Mouse (Mus musculus) embryonic fibroblast, embryonic 13.5 days (primary cell): ENCODE results near the gene Zfp821. TPM values are rescaled to one million over a fixed set of nuclear protein-coding genes. Genes with fewer than 3 reads are reported as not detected.

Experiments used
- H3K27ac ChIP-seq: 2 replicates; pipeline ENCODE4 v1.5.1; 2012; ENCODE audit warnings: low read length, control low read depth, inconsistent platforms; ENCODE audit not compliant: insufficient read depth
- H3K4me1 ChIP-seq: 2 replicates; pipeline ENCODE4 v1.6.1; 2011; ENCODE audit warnings: low read length; ENCODE audit not compliant: control insufficient read depth, insufficient read depth
- H3K4me3 ChIP-seq: 2 replicates; pipeline ENCODE4 v1.5.1; 2011; ENCODE audit warnings: mild to moderate bottlenecking, control low read depth, low read length; ENCODE audit not compliant: insufficient read depth
- CTCF ChIP-seq: IDR thresholded peaks from 2 replicates; pipeline ENCODE4 v1.5.1; 2011; ENCODE audit warnings: mild to moderate bottlenecking, control low read depth, low read length, moderate library complexity, borderline replicate concordance; ENCODE audit not compliant: insufficient read depth
- POLR2A ChIP-seq: IDR thresholded peaks from 2 replicates; pipeline ENCODE4 v1.6.1; 2011; ENCODE audit warnings: low read depth, mild to moderate bottlenecking, control low read depth, low read length, moderate library complexity
- polyA plus RNA-seq: library from polyadenylated mRNA; stranded (reverse); fragments of >200 nt; gene quantifications from 2 replicates; pipeline ENCODE4 v1.2.4, GENCODE M21; 2011; ENCODE audit warnings: low read depth; ENCODE audit not compliant: missing spikeins, insufficient read length

Zfp821 gene
- polyA plus RNA-seq, 1 experiment: 14.6 TPM

GRCm38 (mm10) chr8:109773154-109773553, 67.8 kb downstream of the Zfp821 start:
- TF ChIP-seq CTCF: no peak
- no peak for TF ChIP-seq POLR2A
- Histone ChIP-seq H3K27ac (no peak overlapping the region), H3K4me3 (no peak overlapping the region), H3K4me1 (no peaks in the 10 kb centered on the region)

Other genes starting within 250 kb of the Zfp821 start
- not detected in 2 replicates for gene Pmfbp1, start 211.5 kb upstream of the Zfp821 start, polyA plus RNA-seq
- gene Dhx38, start 139.7 kb upstream of the Zfp821 start, polyA plus RNA-seq: 23.0 and 23.3 TPM in 2 replicates
- 8.2 and 13.1 TPM in 2 replicates for gene Txnl4b, start 139.7 kb upstream of the Zfp821 start, polyA plus RNA-seq
- gene Hp, start 126.4 kb upstream of the Zfp821 start, polyA plus RNA-seq: 0.39 TPM in 1 of 2 replicates, not detected in the other
- 8.0 and 10.6 TPM in 2 replicates for gene Dhodh, start 96.9 kb upstream of the Zfp821 start, polyA plus RNA-seq
- not detected in 2 replicates for gene Pkd1l3, start 91.0 kb upstream of the Zfp821 start, polyA plus RNA-seq
- gene Ist1, start 12.3 kb upstream of the Zfp821 start, polyA plus RNA-seq: 72.9 and 74.4 TPM in 2 replicates
- 25.3 and 32.0 TPM in 2 replicates for gene Atxn1l, start 32.2 kb downstream of the Zfp821 start, polyA plus RNA-seq
- 71.7 and 77.2 TPM in 2 replicates for gene Ap1g1, start 73.0 kb downstream of the Zfp821 start, polyA plus RNA-seq
- 7.5 and 8.8 TPM in 2 replicates for gene Phlpp2, start 163.0 kb downstream of the Zfp821 start, polyA plus RNA-seq